Mouse (Mus musculus) intestine, embryonic 14.5 days (tissue): Measurements from ENCODE around the gene Amph. TPM values are rescaled to one million over a fixed set of nuclear protein-coding genes. Genes with fewer than 3 reads are reported as not detected.

ENCODE experiments used
- ATAC-seq: fragments of 200-750 bp; cut with Nextera tagmentation; replicated peaks from 2 replicates; pipeline ENCODE4 v1.8.0; 2017; ENCODE audit warnings: low read depth, moderate number of reproducible peaks, moderate TSS enrichment, moderate library complexity; ENCODE audit not compliant: low FRiP score, low TSS enrichment
- DNase-seq: peaks from one replicate; pipeline ENCODE4 v3.0.0-alpha.2; 2018; ENCODE audit warnings: low spot score
- H3K27ac ChIP-seq: fragments of 300-500 bp; sonication (generic); 2 replicates; pipeline ENCODE4 v1.5.1; 2014; ENCODE audit warnings: low read depth, mild to moderate bottlenecking, control low read depth
- H3K27me3 ChIP-seq: fragments of 300-500 bp; sonication (generic); replicated peaks from 2 replicates; pipeline ENCODE4 v1.6.1; 2014; ENCODE audit warnings: low read length, control low read depth; ENCODE audit not compliant: control insufficient read depth, insufficient read depth
- H3K36me3 ChIP-seq: fragments of 300-500 bp; sonication (generic); 2 replicates; pipeline ENCODE4 v1.6.1; 2014; ENCODE audit warnings: low read length, control low read depth; ENCODE audit not compliant: control insufficient read depth, insufficient read depth
- H3K4me1 ChIP-seq: fragments of 300-500 bp; sonication (generic); replicated peaks from 2 replicates; pipeline ENCODE4 v1.6.1; 2014; ENCODE audit warnings: low read length, control low read depth, mixed read lengths; ENCODE audit not compliant: control insufficient read depth, insufficient read depth
- H3K4me2 ChIP-seq: fragments of 300-500 bp; sonication (generic); 2 replicates; pipeline ENCODE4 v1.6.1; 2014; ENCODE audit warnings: low read length
- H3K4me3 ChIP-seq: fragments of 300-500 bp; sonication (generic); 2 replicates; pipeline ENCODE4 v1.5.1; 2014; ENCODE audit warnings: low read depth, low read length, control low read depth, mixed read lengths
- H3K9ac ChIP-seq: fragments of 300-500 bp; sonication (generic); 2 replicates; pipeline ENCODE4 v1.6.1; 2014; ENCODE audit warnings: mild to moderate bottlenecking, low read length
- H3K9me3 ChIP-seq: fragments of 300-500 bp; sonication (generic); 2 replicates; pipeline ENCODE4 v1.6.1; 2016; ENCODE audit warnings: low read length, control low read depth; ENCODE audit not compliant: control insufficient read depth
- WGBS: fragments of 180-500 bp; shearing (Covaris S2); extraction: QIAGEN DNeasy Blood & Tissue Kit; methylation state at CpG from one replicate; pipeline ENCODE4 v1.1.7; 2014; 5-methylcytosine and 5-hydroxymethylcytosine counted together
- polyA plus RNA-seq: library from polyadenylated mRNA; unstranded; fragments of >200 nt; fragmentation: Nextera tagmentation; extraction: Ambion mirVana; gene quantifications from 2 replicates; pipeline ENCODE4 v1.2.1, GENCODE M21; 2014

Amph gene
- polyA plus RNA-seq, 1 experiment from 2014 or later = 3.3 TPM

DNA sequence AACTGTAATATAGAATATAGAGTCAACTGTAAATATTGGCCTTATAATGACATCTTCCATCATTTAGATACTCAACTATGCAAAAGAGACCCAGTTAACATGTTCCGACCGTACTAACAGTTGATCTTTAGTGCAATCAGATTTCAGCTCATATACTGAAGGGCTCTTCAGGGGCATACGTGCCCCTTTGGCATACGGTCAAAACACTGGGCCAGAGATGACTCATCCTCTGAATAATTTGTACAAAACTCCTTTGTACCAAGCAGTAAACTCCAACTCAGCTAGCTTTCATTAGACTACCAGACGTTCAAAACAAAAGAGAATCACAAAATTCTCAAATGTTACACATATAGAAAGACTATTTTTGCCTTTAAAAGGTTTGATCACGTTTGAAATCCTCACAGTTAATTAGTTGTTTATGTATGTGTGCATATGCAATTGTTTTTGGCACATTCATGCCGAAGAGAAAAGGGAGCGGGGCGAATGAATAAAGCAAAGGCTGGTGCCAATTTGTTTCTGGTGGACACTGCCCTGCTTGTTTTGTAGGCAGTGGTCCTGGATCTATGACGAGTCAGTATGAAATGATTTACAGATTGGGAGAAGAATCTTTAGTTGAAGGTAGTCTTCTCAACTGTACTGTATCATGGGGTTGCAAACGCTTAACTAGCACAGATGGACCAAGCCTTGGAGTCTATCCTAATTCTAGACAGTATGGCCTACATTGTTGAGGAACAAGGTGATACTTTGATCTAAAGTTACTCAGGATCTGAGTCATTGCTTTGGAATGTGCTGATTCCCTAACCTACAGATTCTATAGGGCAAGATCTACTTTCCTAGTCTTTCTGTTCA, 8.3 kb downstream of the Amph start:
- Histone ChIP-seq H3K4me2 (no peak overlapping the region), H3K27ac (no peak overlapping the region), H3K9me3 (no peaks in the 10 kb centered on the region), H3K4me1 (no peaks in the 10 kb centered on the region), H3K27me3 (no peaks in the 10 kb centered on the region), H3K4me3 (no peak overlapping the region), H3K36me3 (no peaks in the 10 kb centered on the region), H3K9ac (no peak overlapping the region)
- ATAC-seq (no peak), DNase-seq (no peak)
- 83% methylated on average over 11 of the region's 11 CpGs for WGBS

DNA sequence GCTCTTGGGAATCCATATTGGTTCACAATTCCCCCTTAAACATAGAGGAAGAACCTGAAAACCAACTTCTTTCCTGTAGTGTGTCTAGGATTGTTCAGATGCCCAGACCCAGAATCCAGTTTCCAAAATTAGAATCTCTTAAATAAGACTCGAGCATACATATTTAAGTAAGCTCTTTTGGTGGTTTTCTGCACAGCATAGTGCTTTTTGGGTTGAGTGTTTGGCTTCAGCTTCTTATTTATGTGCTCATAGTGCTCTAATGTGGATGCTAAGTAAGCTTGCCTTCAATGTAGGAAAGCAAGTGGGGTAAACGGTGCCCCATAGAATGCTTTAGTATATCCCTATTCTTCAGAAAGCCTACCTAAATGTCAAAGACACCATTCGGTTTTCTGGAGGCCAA, 9.0 kb downstream of the Amph start:
- ATAC-seq = no peak
- no peaks in the 10 kb centered on the region for H3K9me3 ChIP-seq
- H3K9ac ChIP-seq = no peak overlapping the region
- H3K4me2 ChIP-seq = no peak overlapping the region
- no peaks in the 10 kb centered on the region for H3K4me1 ChIP-seq
- no peaks in the 10 kb centered on the region for H3K36me3 ChIP-seq
- H3K27ac ChIP-seq = no peak overlapping the region
- no peaks in the 10 kb centered on the region for H3K27me3 ChIP-seq
- 88% methylated on average over 3 of the region's 3 CpGs for WGBS
- no peak for DNase-seq
- H3K4me3 ChIP-seq = no peak overlapping the region

- no peaks in the 10 kb centered on the region for H3K9me3 ChIP-seq
- H3K4me3 ChIP-seq = no peak overlapping the region
- H3K27ac ChIP-seq = no peak overlapping the region
- DNase-seq (no peak), ATAC-seq (no peak)
- no peaks in the 10 kb centered on the region for H3K4me1 ChIP-seq
- no peaks in the 10 kb centered on the region for H3K36me3 ChIP-seq
- no peak overlapping the region for H3K9ac ChIP-seq
- H3K27me3 ChIP-seq = no peaks in the 10 kb centered on the region
- 78% methylated on average over 3 of the region's 3 CpGs for WGBS
- H3K4me2 ChIP-seq = no peak overlapping the region
Measured at GRCm38 (mm10) chr13:18972571-18972970, 24.6 kb downstream of the Amph start.

DNA sequence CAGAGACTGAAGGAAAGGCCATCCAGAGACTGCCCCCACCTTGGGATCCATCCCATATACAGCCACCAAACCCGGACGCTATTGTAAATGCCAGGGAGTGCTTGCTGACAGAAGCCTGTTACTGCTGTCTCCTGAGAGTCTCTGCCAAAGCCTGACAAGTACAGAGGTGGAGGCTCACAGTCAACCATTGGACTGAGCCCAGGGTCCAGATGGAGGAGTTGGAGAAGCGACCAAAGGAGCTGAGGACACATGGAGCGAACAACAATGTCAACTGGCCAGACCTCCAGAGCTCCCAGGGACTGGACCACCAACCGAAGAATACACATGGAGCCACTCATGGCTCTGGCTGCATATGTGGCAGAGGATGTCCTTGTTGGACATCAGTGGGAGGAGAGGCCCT, 26.3 kb downstream of the Amph start:
- Histone ChIP-seq H3K4me2 (no peak overlapping the region), H3K9ac (no peak overlapping the region), H3K36me3 (no peaks in the 10 kb centered on the region), H3K27ac (no peak overlapping the region), H3K4me1 (no peaks in the 10 kb centered on the region), H3K9me3 (no peaks in the 10 kb centered on the region), H3K27me3 (no peaks in the 10 kb centered on the region), H3K4me3 (no peak overlapping the region)
- DNase-seq (no peak), ATAC-seq (no peak)
- WGBS = 94% methylated on average over 5 of the region's 5 CpGs

DNA sequence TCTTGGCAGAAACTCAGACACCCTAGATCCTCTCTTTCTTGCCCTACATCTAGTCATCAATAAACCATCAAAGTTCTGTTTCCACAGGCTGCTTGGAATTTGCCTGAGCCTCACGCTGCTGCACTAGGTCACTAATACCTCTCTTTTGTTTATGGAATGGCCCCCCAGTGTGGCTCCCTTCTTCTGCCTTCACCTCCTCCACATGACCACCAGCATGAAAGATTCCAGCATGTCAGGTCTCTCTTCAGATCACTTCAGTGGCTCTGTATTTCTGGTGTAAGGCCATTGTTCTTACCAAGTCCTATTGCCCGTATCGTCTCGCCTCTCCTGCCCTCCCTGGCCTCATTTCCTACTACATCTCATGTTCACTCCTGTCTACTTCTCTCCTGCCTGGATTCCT, 39.3 kb downstream of the Amph start:
- DNase-seq (no peak), ATAC-seq (no peak)
- H3K4me1 ChIP-seq = no peaks in the 10 kb centered on the region
- H3K4me2 ChIP-seq = no peak overlapping the region
- no peak overlapping the region for H3K9ac ChIP-seq
- no peak overlapping the region for H3K27ac ChIP-seq
- 79% methylated on average over 4 of the region's 4 CpGs for WGBS
- no peaks in the 10 kb centered on the region for H3K27me3 ChIP-seq
- H3K4me3 ChIP-seq = no peak overlapping the region
- no peaks in the 10 kb centered on the region for H3K36me3 ChIP-seq
- H3K9me3 ChIP-seq = no peaks in the 10 kb centered on the region

DNA sequence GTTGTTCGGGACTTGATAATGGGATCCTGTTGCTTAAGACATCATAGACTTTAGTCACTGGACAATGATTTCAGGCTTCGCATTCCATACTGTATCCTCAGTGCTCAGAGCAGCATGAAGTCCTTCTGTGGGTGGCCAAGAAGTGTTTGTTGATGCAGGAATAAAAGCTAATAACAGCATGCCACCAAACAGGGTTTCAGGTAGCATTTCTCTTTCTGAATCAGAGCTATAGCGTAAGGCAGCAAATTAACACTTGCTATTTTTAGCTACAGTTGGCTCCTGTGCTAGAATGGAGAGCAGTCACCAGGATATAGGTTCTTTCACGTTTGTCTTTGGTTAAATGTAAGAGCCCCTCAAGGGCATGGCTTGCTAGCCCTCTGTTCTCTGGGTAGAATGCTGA, 40.3 kb downstream of the Amph start:
- H3K9me3 ChIP-seq = no peaks in the 10 kb centered on the region
- H3K9ac ChIP-seq = no peak overlapping the region
- ATAC-seq (no peak), DNase-seq (no peak)
- no peaks in the 10 kb centered on the region for H3K27me3 ChIP-seq
- H3K4me3 ChIP-seq = no peak overlapping the region
- H3K27ac ChIP-seq = no peak overlapping the region
- H3K4me2 ChIP-seq = no peak overlapping the region
- H3K36me3 ChIP-seq = no peaks in the 10 kb centered on the region
- H3K4me1 ChIP-seq = no peaks in the 10 kb centered on the region
- WGBS = 82% methylated on average over 4 of the region's 4 CpGs

DNA sequence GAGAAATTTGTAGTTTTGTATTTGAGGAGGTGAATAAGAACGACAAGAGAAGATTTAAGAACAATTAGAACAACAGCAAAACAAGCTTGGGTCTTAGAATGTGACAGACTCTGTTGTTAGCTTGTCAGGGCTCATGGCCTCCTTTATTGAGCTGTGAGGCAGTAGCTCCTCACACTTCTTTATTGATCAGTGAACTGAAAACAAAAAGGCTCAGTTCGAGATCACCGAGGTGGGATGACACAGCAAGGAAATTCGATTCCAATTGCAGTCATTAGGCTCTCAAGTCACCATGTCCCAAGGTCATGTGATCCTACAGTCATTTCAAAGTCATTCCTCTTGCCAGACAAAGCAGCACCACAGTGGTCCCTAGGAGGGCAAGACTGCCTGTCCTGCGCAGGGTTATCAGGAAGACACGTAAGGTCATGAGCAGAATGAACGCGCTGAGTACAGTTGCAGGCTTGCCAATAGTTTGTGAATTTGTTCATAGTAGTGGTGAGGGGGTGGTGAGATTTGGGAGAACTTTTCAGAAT, 41.2 kb downstream of the Amph start:
- WGBS = 75% methylated on average over 8 of the region's 8 CpGs
- no peak for ATAC-seq
- H3K4me3 ChIP-seq = no peak overlapping the region
- H3K4me2 ChIP-seq = no peak overlapping the region
- H3K4me1 ChIP-seq = no peaks in the 10 kb centered on the region
- H3K27ac ChIP-seq = no peak overlapping the region
- no peaks in the 10 kb centered on the region for H3K9me3 ChIP-seq
- DNase-seq = no peak
- H3K36me3 ChIP-seq = no peaks in the 10 kb centered on the region
- no peak overlapping the region for H3K9ac ChIP-seq
- no peaks in the 10 kb centered on the region for H3K27me3 ChIP-seq

GRCm38 (mm10) chr13:19002502-19002901, 54.5 kb downstream of the Amph start:
- Histone ChIP-seq H3K27me3 (no peaks in the 10 kb centered on the region), H3K9ac (no peak overlapping the region), H3K4me1 (no peaks in the 10 kb centered on the region), H3K27ac (no peak overlapping the region), H3K4me3 (no peak overlapping the region), H3K9me3 (no peaks in the 10 kb centered on the region), H3K4me2 (no peak overlapping the region), H3K36me3 (no peaks in the 10 kb centered on the region)
- no peak for ATAC-seq
- DNase-seq = no peak
- 94% methylated on average over 9 of the region's 9 CpGs for WGBS

GRCm38 (mm10) chr13:19004406-19004805, 56.4 kb downstream of the Amph start:
- H3K27ac ChIP-seq = no peak overlapping the region
- ATAC-seq = no peak

More at GRCm38 (mm10) chr13:19004406-19004805, 56.4 kb downstream of the Amph start:
- H3K36me3 ChIP-seq = no peaks in the 10 kb centered on the region
- 71% methylated on average over 5 of the region's 5 CpGs for WGBS
- H3K27me3 ChIP-seq = no peaks in the 10 kb centered on the region
- H3K4me2 ChIP-seq = no peak overlapping the region
- no peaks in the 10 kb centered on the region for H3K4me1 ChIP-seq
- H3K9ac ChIP-seq = no peak overlapping the region
- no peaks in the 10 kb centered on the region for H3K9me3 ChIP-seq
- H3K4me3 ChIP-seq = no peak overlapping the region
- DNase-seq = no peak
